Comparison of ENCODE assay signal across 30 mouse cellular contexts in genomic region chr4:25271926-25272325, GRCm38 (mm10). TPM values are rescaled to one million over a fixed set of nuclear protein-coding genes. Genes with fewer than 3 reads are reported as not detected.
"Had no signal": no experiment of that assay in that cellular context is flagged by ENCODE, and none has a peak within 500 bp of the region (broad histone marks: within the 10 kb centered on the region; RNA-seq: fewer than 3 reads in every experiment).

No protein-coding gene starts in this region.

- H3K27me3 ChIP-seq: heart, embryonic 13.5 days; heart, embryonic 15.5 days; hindbrain, embryonic 13.5 days; hindbrain, embryonic 15.5 days; limb, embryonic 13.5 days; limb, embryonic 15.5 days; liver, embryonic 12.5 days had no signal

- H3K9me3 ChIP-seq: heart, embryonic 13.5 days; heart, embryonic 15.5 days; hindbrain, embryonic 13.5 days; hindbrain, embryonic 15.5 days; limb, embryonic 13.5 days; limb, embryonic 15.5 days; liver, embryonic 12.5 days had no signal

- DNase-seq: gastrocnemius, postnatal 14 days; gastrocnemius, postnatal 36 days; heart, adult 11 months; heart, adult 2 months; heart, postnatal 14 days; heart, postnatal 36 days; kidney, adult 18-20 months; kidney, adult 8-10 months; kidney, postnatal 10 days; kidney, postnatal 25 days; kidney, postnatal 4 days; layer of hippocampus, adult 9-11 months; layer of hippocampus, postnatal 36 days; left cerebral cortex, postnatal 4 days had no signal

- H3K27ac ChIP-seq: heart, adult 2 months; heart, embryonic 15.5 days; hindbrain, embryonic 13.5 days; hindbrain, embryonic 15.5 days; hindbrain, postnatal 0 days; limb, embryonic 13.5 days; limb, embryonic 15.5 days; liver, embryonic 12.5 days had no signal

- H3K4me2 ChIP-seq: heart, embryonic 11.5 days; heart, embryonic 13.5 days; heart, embryonic 15.5 days; hindbrain, embryonic 13.5 days; hindbrain, embryonic 15.5 days; limb, embryonic 13.5 days; limb, embryonic 15.5 days; liver, embryonic 12.5 days had no signal

- H3K4me3 ChIP-seq: heart, adult 2 months; heart, embryonic 13.5 days; heart, embryonic 15.5 days; hindbrain, embryonic 13.5 days; hindbrain, embryonic 15.5 days; limb, embryonic 13.5 days; limb, embryonic 15.5 days; liver, embryonic 12.5 days had no signal

- H3K4me1 ChIP-seq: heart, embryonic 13.5 days; heart, embryonic 15.5 days; hindbrain, embryonic 13.5 days; hindbrain, embryonic 15.5 days; limb, embryonic 13.5 days; limb, embryonic 15.5 days; liver, embryonic 12.5 days had no signal

- ATAC-seq: hindbrain, postnatal 0 days; intestine, embryonic 16.5 days; liver, embryonic 12.5 days had no signal

- H3K9ac ChIP-seq: heart, embryonic 13.5 days; heart, embryonic 15.5 days; hindbrain, embryonic 13.5 days; hindbrain, embryonic 15.5 days; limb, embryonic 13.5 days; limb, embryonic 15.5 days; liver, embryonic 12.5 days had no signal

RNA-seq across cellular contexts. Expression of gene Fhl5, which starts 29.2 kb away (rescaled TPM):
- polyA plus RNA-seq: heart, embryonic 11.5 days; heart, embryonic 13.5 days; heart, embryonic 15.5 days; heart, postnatal 0 days; hindbrain, embryonic 11.5 days; hindbrain, embryonic 13.5 days; hindbrain, embryonic 15.5 days; kidney, embryonic 14.5 days; kidney, embryonic 16.5 days; limb, embryonic 11.5 days; limb, embryonic 13.5 days; limb, embryonic 15.5 days; liver, adult 2 months; liver, embryonic 12.5 days had no signal
